Comparison of ENCODE assay signal across 8 mouse cellular contexts in genomic region chr9:111272356-111272755, GRCm38 (mm10). TPM values are rescaled to one million over a fixed set of nuclear protein-coding genes. Genes with fewer than 3 reads are reported as not detected.
DNase-seq lines count a peak whose midpoint lies in the region; ATAC-seq lines count a peak whose summit lies in the region.

No protein-coding gene starts in this region.

- H3K4me3 ChIP-seq in liver, embryonic 15.5 days (replicated peaks): peak overlapping the region; percentile 78

- H3K36me3 ChIP-seq in liver, embryonic 15.5 days (replicated peaks): peaks cover 24% of the 10 kb centered on the region

- H3K4me1 ChIP-seq in liver, embryonic 15.5 days (replicated peaks): peaks cover 53% of the 10 kb centered on the region

- H3K27ac ChIP-seq in liver, embryonic 15.5 days (replicated peaks): peak overlapping the region; percentile 98

- 7% methylated on average over 19 of the region's 19 CpGs for WGBS in liver, embryonic 15.5 days (ENCODE audit: insufficient replicate concordance)

- H3K4me2 ChIP-seq in liver, embryonic 15.5 days: peak overlapping the region; percentile 82

- H3K27me3 ChIP-seq in liver, embryonic 15.5 days: no peaks in the 10 kb centered on the region

- peak overlapping the region; percentile 92 for H3K9ac ChIP-seq in liver, embryonic 15.5 days

- peak; percentile 46 for DNase-seq in embryo, embryonic 10.5 days (ENCODE audit: low spot score)
- no peak for DNase-seq in embryo, embryonic 10 days (ENCODE audit: low spot score)
- peak; percentile 12 for DNase-seq in right cerebral cortex, postnatal 14 days
- no peak for DNase-seq in right cerebral cortex, adult 18-20 months
- DNase-seq in gastrocnemius, postnatal 14 days: peak; percentile 11
- no peak for DNase-seq in cerebellum, adult 11 months
- no peak for DNase-seq in thymus, postnatal 10 days (ENCODE audit: low spot score in 2 of 2)

- intact Hi-C loops in gastrocnemius, postnatal 14 days (cut with DNase I; ENCODE audit: low total_unique reads): no loop called here

- ATAC-seq in liver, embryonic 15.5 days (ENCODE audit: insufficient read depth): no peak

- H3K9me3 ChIP-seq in liver, embryonic 15.5 days (replicated peaks): no peaks in the 10 kb centered on the region

RNA-seq across cellular contexts. Expression of gene Epm2aip1, which starts 0.6 kb away (rescaled TPM):
- total RNA-seq in gastrocnemius, postnatal 14 days (2021): 10 to 100 TPM; 22.6 to 25.2 TPM
- 6.6 and 7.2 TPM in 2 replicates for polyA plus RNA-seq in liver, embryonic 15.5 days (2015; fragmentation: Nextera tagmentation; extraction: Ambion mirVana)

RNA-seq across cellular contexts. Expression of gene Mlh1, which starts 0.8 kb away (rescaled TPM):
- 1 to 10 TPM; 7.8 TPM for total RNA-seq in gastrocnemius, postnatal 14 days (2021)
- 21.4 and 23.6 TPM in 2 replicates for polyA plus RNA-seq in liver, embryonic 15.5 days (2015; fragmentation: Nextera tagmentation; extraction: Ambion mirVana)

RNA-seq across cellular contexts. Expression of gene Trank1, which starts 39.2 kb away (rescaled TPM):
- under 1 TPM; 0.23 to 0.24 TPM for total RNA-seq in gastrocnemius, postnatal 14 days (2021)
- polyA plus RNA-seq in liver, embryonic 15.5 days (2015; fragmentation: Nextera tagmentation; extraction: Ambion mirVana): 0.06 TPM in 1 of 2 replicates, not detected in the other

Comparison
In these comparisons a context has a peak if more than half of its experiments do, and no peak if none do; other contexts are left out.
1. DNase-seq: peak in embryo, embryonic 10.5 days (single experiment), right cerebral cortex, postnatal 14 days (single experiment) and gastrocnemius, postnatal 14 days (single experiment); none in embryo, embryonic 10 days (single experiment), right cerebral cortex, adult 18-20 months (single experiment), cerebellum, adult 11 months (single experiment) and thymus, postnatal 10 days (0 of 2).